Mouse (Mus musculus) CH12.LX (cell line): ENCODE measurements around the gene Gm5089. TPM values are rescaled to one million over a fixed set of nuclear protein-coding genes. Genes with fewer than 3 reads are reported as not detected.

Source experiments
- DNase-seq: peaks from one replicate; pipeline ENCODE4 v3.0.0-alpha.2; 2013; ENCODE audit errors: extremely low read depth
- H3K27ac ChIP-seq: 2 replicates; pipeline ENCODE4 v1.5.1; 2012; ENCODE audit warnings: low read depth, mild to moderate bottlenecking, control low read depth, moderate library complexity; ENCODE audit not compliant: insufficient read depth
- H3K27me3 ChIP-seq: replicated peaks from 2 replicates; pipeline ENCODE3; 2012; ENCODE audit warnings: inconsistent platforms
- H3K36me3 ChIP-seq, 2 experiments: replicated peaks in 1 of 2; 2 replicates each; pipeline versions ENCODE3 to v1.6.1; 2012; ENCODE audit warnings: inconsistent platforms in 1 of 2, low read length in 1 of 2, mild to moderate bottlenecking in 1 of 2, mixed read lengths in 1 of 2, moderate library complexity in 1 of 2; ENCODE audit not compliant: control insufficient read depth in 1 of 2, insufficient read depth in 1 of 2
- H3K4me1 ChIP-seq, 2 experiments: 2 replicates each; pipeline ENCODE4 v1.6.1; 2012; ENCODE audit warnings: inconsistent platforms in 1 of 2, moderate library complexity in 1 of 2; ENCODE audit not compliant: insufficient read depth in 2 of 2, control insufficient read depth in 1 of 2
- H3K4me2 ChIP-seq: 2 replicates; pipeline ENCODE4 v1.6.1; 2012; ENCODE audit warnings: low read depth, mild to moderate bottlenecking, control low read depth; ENCODE audit not compliant: poor library complexity, insufficient read depth, severe bottlenecking
- H3K4me3 ChIP-seq, 3 experiments: fragments of 150-350 bp in 1 of 3; sonication (generic) in 1 of 3; replicated peaks in 1 of 3; 2 replicates each; pipeline versions ENCODE3 to v1.5.1; 2011 to 2012; ENCODE audit warnings: low read depth in 2 of 3, low read length in 2 of 3, mild to moderate bottlenecking in 2 of 3, moderate library complexity in 2 of 3, control low read depth in 1 of 3, improper control_type of control experiment in 1 of 3, inconsistent platforms in 1 of 3, mixed read lengths in 1 of 3; ENCODE audit not compliant: poor library complexity in 1 of 3
- H3K79me2 ChIP-seq: replicated peaks from 2 replicates; pipeline ENCODE4 v1.6.1; 2012; ENCODE audit warnings: mild to moderate bottlenecking, moderate library complexity; ENCODE audit not compliant: control insufficient read depth, poor library complexity, insufficient read depth, severe bottlenecking; ENCODE audit errors: extremely low read depth
- H3K9ac ChIP-seq: 2 replicates; pipeline ENCODE4 v1.6.1; 2012; ENCODE audit warnings: low read depth, mild to moderate bottlenecking, control low read depth, moderate library complexity; ENCODE audit not compliant: insufficient read depth
- H3K9me3 ChIP-seq: replicated peaks from 2 replicates; pipeline ENCODE3; 2012; ENCODE audit warnings: low read length, inconsistent platforms, mixed read lengths
- CHD1 ChIP-seq: IDR thresholded peaks from 2 replicates; pipeline ENCODE4 v1.6.1; 2012; ENCODE audit warnings: low read depth, low read length, improper control_type of control experiment, inconsistent platforms
- ELF1 ChIP-seq: IDR thresholded peaks from 2 replicates; pipeline ENCODE4 v1.6.1; 2014; ENCODE audit warnings: low read depth, mild to moderate bottlenecking, inconsistent platforms, low read length, improper control_type of control experiment
- ETS1 ChIP-seq: conservative IDR thresholded peaks from 2 replicates; pipeline ENCODE4 v1.6.1; 2012; ENCODE audit warnings: low read depth, mild to moderate bottlenecking, inconsistent platforms, low read length, improper control_type of control experiment, moderate library complexity
- HCFC1 ChIP-seq: IDR thresholded peaks from 2 replicates; pipeline ENCODE4 v1.6.1; 2012; ENCODE audit warnings: low read depth, mild to moderate bottlenecking, inconsistent platforms, low read length, improper control_type of control experiment
- JUND ChIP-seq: conservative IDR thresholded peaks from 2 replicates; pipeline ENCODE4 v1.6.1; 2011; ENCODE audit warnings: low read depth, low read length, improper control_type of control experiment
- KAT2A ChIP-seq: IDR thresholded peaks from 2 replicates; pipeline ENCODE4 v1.6.1; 2012; ENCODE audit warnings: low read length, improper control_type of control experiment, inconsistent platforms; ENCODE audit not compliant: insufficient replicate concordance
- MAFK ChIP-seq: IDR thresholded peaks from 2 replicates; pipeline ENCODE4 v1.6.1; 2011; ENCODE audit warnings: low read length, improper control_type of control experiment; ENCODE audit not compliant: insufficient replicate concordance
- MEF2A ChIP-seq: IDR thresholded peaks from 2 replicates; pipeline ENCODE4 v1.6.1; 2014; ENCODE audit warnings: low read depth, mild to moderate bottlenecking, inconsistent platforms, low read length, improper control_type of control experiment, borderline replicate concordance
- MYC ChIP-seq: IDR thresholded peaks from 2 replicates; pipeline ENCODE4 v1.6.1; 2011; ENCODE audit warnings: low read depth, mild to moderate bottlenecking, improper control_type of control experiment, low read length
- ZC3H11A ChIP-seq: IDR thresholded peaks from 2 replicates; pipeline ENCODE4 v1.6.1; 2012; ENCODE audit warnings: low read depth, mild to moderate bottlenecking, inconsistent platforms, low read length, improper control_type of control experiment
- ZMIZ1 ChIP-seq: IDR thresholded peaks from 2 replicates; pipeline ENCODE4 v1.6.1; 2012; ENCODE audit warnings: low read depth, mild to moderate bottlenecking, inconsistent platforms, low read length, improper control_type of control experiment
- dilution Hi-C: fragments of 300-500 bp; cut with MboI; formaldehyde crosslinking; loops from 2 replicates; pipeline ENCODE4 v1.14.3; 2020; ENCODE audit warnings: low sequenced_read_pairs; ENCODE audit not compliant: extremely low pct_unique_long_range_greater_than_20kb, extremely low pct_ligation_motif_present
- in situ Hi-C: fragments of 300-500 bp; cut with MboI; formaldehyde crosslinking; loops from 3 replicates; pipeline ENCODE4 v1.14.3; 2019; ENCODE audit warnings: low sequenced_read_pairs, low pct_ligation_motif_present, low pct_unique_long_range_greater_than_20kb, mixed read lengths
- polyA plus RNA-seq: library from polyadenylated mRNA; unstranded; fragments of >175 nt; gene quantifications from 2 replicates; pipeline ENCODE4 v1.2.1, GENCODE M21; 2012; ENCODE audit warnings: low read depth; ENCODE audit not compliant: insufficient read length
- total RNA-seq, 2 experiments: library from RNA; depleted of rRNA; stranded (reverse); fragments of 300-350 nt in 1 of 2; fragments of >200 nt in 1 of 2; gene quantifications; 2 replicates each; pipeline ENCODE4 v1.2.3; 2012 to 2014

The Gm5089 gene
- total and polyA plus RNA-seq, 3 experiments, result not detected

GRCm38 (mm10) chr14:122398676-122399075 is 52.2 kb downstream of the Gm5089 start:
- Histone ChIP-seq H3K27me3 (no peaks in the 10 kb centered on the region), H3K79me2 (no peaks in the 10 kb centered on the region), H3K27ac (no peak overlapping the region), H3K9me3 (no peaks in the 10 kb centered on the region)
- dilution Hi-C loops, result no loop called here
- TF ChIP-seq JUND (no peak), ETS1 (no peak)
- TF ChIP-seq, all 38 proteins: peak for 0
- in situ Hi-C loops, result no loop called here
- no peaks in the 10 kb centered on the region for H3K36me3 ChIP-seq
- no peak for DNase-seq
- no peak overlapping the region for H3K4me2 ChIP-seq
- H3K4me1 ChIP-seq, result no peaks in the 10 kb centered on the region
- no peak overlapping the region for H3K4me3 ChIP-seq
- H3K9ac ChIP-seq, result no peak overlapping the region

- no peak for TF ChIP-seq HCFC1
- TF ChIP-seq ZMIZ1, result no peak
- no peak for TF ChIP-seq MYC
- no peak for TF ChIP-seq ZC3H11A
- no peak for TF ChIP-seq JUND
- no peak for TF ChIP-seq MEF2A
- TF ChIP-seq ELF1, result no peak
- TF ChIP-seq CHD1, result no peak
- no peak for TF ChIP-seq MAFK
- H3K27ac ChIP-seq, result no peak overlapping the region
- H3K4me2 ChIP-seq, result no peak overlapping the region
- no peak for DNase-seq
- H3K27me3 ChIP-seq, result no peaks in the 10 kb centered on the region
- no peaks in the 10 kb centered on the region for H3K36me3 ChIP-seq
- in situ Hi-C loops (no loop called here), dilution Hi-C loops (no loop called here)
- peaks cover 0 to 20% of the 10 kb centered on the region in 2 experiments; a peak in 2 of 4 replicates for H3K4me1 ChIP-seq
- no peaks in the 10 kb centered on the region for H3K9me3 ChIP-seq
- H3K4me3 ChIP-seq, result no peak overlapping the region
- no peaks in the 10 kb centered on the region for H3K79me2 ChIP-seq
- no peak overlapping the region for H3K9ac ChIP-seq
Measured at GRCm38 (mm10) chr14:122393119-122393518, 57.8 kb downstream of the Gm5089 start.

- dilution Hi-C loops (no loop called here), in situ Hi-C loops (no loop called here)
- Histone ChIP-seq H3K9ac (no peak overlapping the region), H3K27me3 (no peaks in the 10 kb centered on the region), H3K4me2 (no peak overlapping the region), H3K27ac (no peak overlapping the region), H3K4me3 (no peak overlapping the region), H3K79me2 (no peaks in the 10 kb centered on the region), H3K4me1 (peaks cover 0 to 20% of the 10 kb centered on the region in 2 experiments; a peak in 2 of 4 replicates)
- DNase-seq, result no peak
- TF ChIP-seq KAT2A, result no peak
- TF ChIP-seq, all 38 proteins: peak for 0
- Histone ChIP-seq H3K9me3 (no peaks in the 10 kb centered on the region), H3K36me3 (no peaks in the 10 kb centered on the region)
Measured at GRCm38 (mm10) chr14:122390935-122391334, 60.0 kb downstream of the Gm5089 start.
